Mouse (Mus musculus) neural tube, embryonic 14.5 days (tissue): Measurements from ENCODE around the gene Eif3d. TPM values are rescaled to one million over a fixed set of nuclear protein-coding genes. Genes with fewer than 3 reads are reported as not detected.

Experiments used
- ATAC-seq: fragments of 200-750 bp; cut with Nextera tagmentation; 2 replicates; pipeline ENCODE4 v1.8.0; 2017; ENCODE audit warnings: low read depth, mild to moderate bottlenecking, moderate TSS enrichment, moderate library complexity
- H3K27ac ChIP-seq: fragments of 300-500 bp; sonication (generic); 2 replicates; pipeline ENCODE4 v1.5.1; 2014; ENCODE audit warnings: low read depth, mild to moderate bottlenecking, control low read depth, low read length, moderate library complexity, mixed read lengths
- H3K27me3 ChIP-seq: fragments of 300-500 bp; sonication (generic); 2 replicates; pipeline ENCODE4 v1.6.1; 2014; ENCODE audit warnings: low read length; ENCODE audit not compliant: control insufficient read depth, insufficient read depth
- H3K36me3 ChIP-seq: fragments of 300-500 bp; sonication (generic); 2 replicates; pipeline ENCODE4 v1.6.1; 2014; ENCODE audit warnings: low read length, mixed read lengths; ENCODE audit not compliant: control insufficient read depth, insufficient read depth
- H3K4me1 ChIP-seq: fragments of 300-500 bp; sonication (generic); 2 replicates; pipeline ENCODE4 v1.6.1; 2014; ENCODE audit warnings: low read length; ENCODE audit not compliant: control insufficient read depth, insufficient read depth
- H3K4me2 ChIP-seq: fragments of 300-500 bp; sonication (generic); 2 replicates; pipeline ENCODE4 v1.6.1; 2014; ENCODE audit warnings: mild to moderate bottlenecking, low read depth, low read length, control low read depth
- H3K4me3 ChIP-seq: fragments of 300-500 bp; sonication (generic); 2 replicates; pipeline ENCODE4 v1.5.1; 2014; ENCODE audit warnings: low read depth, low read length, control low read depth, mixed read lengths
- H3K9ac ChIP-seq: fragments of 300-500 bp; sonication (generic); replicated peaks from 2 replicates; pipeline ENCODE4 v1.6.1; 2014; ENCODE audit warnings: low read depth, mild to moderate bottlenecking, control low read depth, low read length, mixed read lengths
- H3K9me3 ChIP-seq: fragments of 300-500 bp; sonication (generic); 2 replicates; pipeline ENCODE4 v1.6.1; 2016; ENCODE audit warnings: low read length; ENCODE audit not compliant: control insufficient read depth
- WGBS: fragments of 180-500 bp; shearing (Covaris S2); extraction: QIAGEN DNeasy Blood & Tissue Kit; methylation state at CpG from one replicate; pipeline ENCODE4 v1.1.7; 2014; 5-methylcytosine and 5-hydroxymethylcytosine counted together
- polyA plus RNA-seq: library from polyadenylated mRNA; unstranded; fragments of >200 nt; fragmentation: Nextera tagmentation; extraction: Ambion mirVana; gene quantifications from 2 replicates; pipeline ENCODE4 v1.2.1, GENCODE M21; 2014

The Eif3d gene
- polyA plus RNA-seq, 1 experiment from 2014 or later, result 177 TPM

DNA sequence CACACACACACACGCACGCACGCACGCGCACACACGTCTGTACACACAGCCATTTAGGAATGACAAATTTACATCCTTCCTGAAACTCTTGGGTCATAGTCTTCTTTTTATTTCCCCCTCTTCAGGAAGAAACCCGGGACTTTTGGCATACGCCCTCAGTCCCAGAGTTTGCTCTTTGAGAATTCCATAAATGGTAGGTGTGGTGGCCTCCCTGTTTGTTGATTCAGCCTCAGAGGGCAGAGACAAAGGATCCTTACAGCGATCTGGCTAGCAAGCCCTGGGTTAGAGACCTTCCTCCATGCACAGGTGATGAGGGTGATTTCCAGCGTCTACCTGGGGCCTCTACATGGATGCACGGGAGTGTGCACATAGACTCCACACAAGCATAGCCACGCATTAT, 51.2 kb downstream of the Eif3d start:
- Histone ChIP-seq H3K27me3 (no peaks in the 10 kb centered on the region), H3K36me3 (peaks cover 26% of the 10 kb centered on the region), H3K27ac (no peak overlapping the region), H3K4me1 (no peaks in the 10 kb centered on the region), H3K9me3 (no peaks in the 10 kb centered on the region), H3K4me3 (no peak overlapping the region), H3K9ac (no peak overlapping the region), H3K4me2 (no peak overlapping the region)
- no peak for ATAC-seq
- 93% methylated on average over 12 of the region's 12 CpGs for WGBS

DNA sequence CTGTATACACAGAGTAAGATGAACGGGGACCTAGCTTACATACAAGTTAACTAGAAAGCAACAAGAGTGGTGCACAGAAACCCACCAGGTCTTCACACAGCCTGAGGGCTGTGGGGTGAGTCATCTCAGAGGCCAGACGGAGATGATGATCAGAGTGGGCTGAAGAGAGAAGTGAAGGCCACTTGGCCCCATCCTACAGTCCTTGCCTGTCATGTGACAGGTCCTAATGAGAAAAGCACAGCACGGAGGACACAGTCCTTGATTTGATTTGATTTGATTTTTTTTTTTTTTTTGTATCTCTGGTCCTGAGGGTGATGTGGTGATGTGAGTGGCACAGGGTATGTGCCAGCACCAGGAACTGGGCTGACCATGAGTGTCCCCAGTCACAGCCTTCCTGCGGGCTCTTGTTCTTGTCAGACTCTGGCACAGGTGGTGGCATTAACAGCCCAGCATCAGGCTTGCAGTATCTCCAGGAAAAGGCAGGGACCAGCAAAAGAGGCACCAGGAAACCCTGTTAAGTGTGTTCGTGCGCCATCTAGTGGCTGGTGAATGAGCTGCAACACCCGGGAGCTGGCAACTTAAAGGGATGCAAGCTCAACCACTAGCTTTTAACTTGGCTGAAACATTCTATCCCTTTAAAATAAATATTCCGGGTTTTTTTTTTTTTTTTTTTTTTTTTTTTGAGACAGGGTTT, 53.6 kb downstream of the Eif3d start:
- peak; percentile 57 for ATAC-seq
- no peak overlapping the region for H3K9ac ChIP-seq

DNA sequence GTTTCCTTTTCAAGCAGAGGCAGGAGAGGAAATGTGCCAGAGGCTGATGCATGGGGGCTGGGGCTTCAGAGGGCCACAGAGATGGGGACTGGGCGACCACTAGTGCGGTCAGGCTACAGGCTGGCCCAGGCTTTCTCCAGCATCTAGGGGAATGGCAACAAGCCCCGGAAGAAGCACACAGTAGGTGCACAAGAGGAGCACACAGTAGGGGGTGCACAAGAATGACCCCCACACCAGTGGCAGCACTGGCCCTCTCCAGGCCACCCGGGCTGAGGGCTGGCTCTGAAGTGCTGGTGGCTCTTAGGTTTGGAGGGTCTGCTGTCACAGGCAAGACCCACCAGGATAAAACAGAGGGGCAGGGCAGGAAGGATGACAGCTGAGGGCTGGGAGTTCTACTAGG, 55.3 kb downstream of the Eif3d start:
- 93% methylated on average over 4 of the region's 4 CpGs for WGBS
- no peaks in the 10 kb centered on the region for H3K4me1 ChIP-seq
- no peak for ATAC-seq

More for the DNA sequence above, 53.6 kb downstream of the Eif3d start:
- Histone ChIP-seq H3K4me3 (no peak overlapping the region), H3K4me1 (no peaks in the 10 kb centered on the region), H3K36me3 (peaks cover 19% of the 10 kb centered on the region), H3K27me3 (no peaks in the 10 kb centered on the region), H3K9me3 (no peaks in the 10 kb centered on the region), H3K27ac (no peak overlapping the region), H3K4me2 (no peak overlapping the region)
- 40% methylated on average over 8 of the region's 8 CpGs for WGBS

DNA sequence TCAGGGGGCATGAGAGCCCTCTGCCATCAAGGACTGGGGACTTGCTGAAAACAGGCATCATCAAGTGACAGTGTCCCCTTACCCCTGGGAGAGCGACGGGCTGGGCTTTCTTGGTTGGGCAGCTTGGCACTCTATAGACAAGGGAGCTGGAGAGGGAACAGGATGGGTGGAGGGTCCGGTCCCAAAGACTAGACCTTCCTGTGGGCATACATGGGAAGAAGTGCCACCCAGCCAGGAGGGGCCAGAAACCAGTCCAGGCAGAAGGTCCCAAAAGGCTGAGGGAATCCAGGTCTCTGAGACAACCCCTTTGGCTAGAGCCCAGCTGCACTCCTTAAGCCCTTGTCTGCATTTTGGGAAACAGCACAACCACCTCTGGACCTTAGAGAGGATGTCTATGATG, 56.1 kb downstream of the Eif3d start:
- H3K27ac ChIP-seq, result no peak overlapping the region
- no peak overlapping the region for H3K4me2 ChIP-seq
- no peaks in the 10 kb centered on the region for H3K9me3 ChIP-seq
- no peak overlapping the region for H3K9ac ChIP-seq
- H3K4me3 ChIP-seq, result no peak overlapping the region
- H3K4me1 ChIP-seq, result no peaks in the 10 kb centered on the region
- H3K27me3 ChIP-seq, result no peaks in the 10 kb centered on the region
- ATAC-seq, result no peak
- peaks cover 19% of the 10 kb centered on the region for H3K36me3 ChIP-seq
- 94% methylated on average over 3 of the region's 3 CpGs for WGBS

More for the DNA sequence above, 55.3 kb downstream of the Eif3d start:
- Histone ChIP-seq H3K27ac (no peak overlapping the region), H3K4me3 (no peak overlapping the region), H3K9ac (no peak overlapping the region), H3K4me2 (no peak overlapping the region), H3K36me3 (peaks cover 19% of the 10 kb centered on the region), H3K27me3 (no peaks in the 10 kb centered on the region), H3K9me3 (no peaks in the 10 kb centered on the region)

DNA sequence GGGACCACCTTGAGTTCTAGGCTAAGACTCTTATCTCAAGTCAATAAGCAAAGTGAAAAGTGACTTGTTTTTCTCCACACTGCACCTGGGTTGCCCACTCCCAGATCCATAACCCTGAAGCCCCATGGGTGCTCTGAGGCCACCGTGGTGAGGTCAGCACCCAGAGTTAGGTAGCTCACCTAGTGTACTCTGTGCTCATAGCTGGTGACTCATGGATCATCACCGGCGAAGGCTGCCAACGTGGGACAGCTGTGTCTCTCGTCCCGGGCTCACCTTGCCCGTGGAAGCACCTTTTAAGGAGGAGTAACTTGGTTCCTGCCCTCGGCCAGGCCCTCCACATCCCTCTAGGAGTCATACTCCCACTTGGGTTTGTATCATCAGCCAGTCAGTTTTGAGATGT, 57.6 kb downstream of the Eif3d start:
- 89% methylated on average over 8 of the region's 8 CpGs for WGBS
- no peaks in the 10 kb centered on the region for H3K27me3 ChIP-seq
- H3K9ac ChIP-seq, result no peak overlapping the region
- no peak for ATAC-seq
- no peak overlapping the region for H3K4me3 ChIP-seq
- no peak overlapping the region for H3K4me2 ChIP-seq
- H3K27ac ChIP-seq, result no peak overlapping the region
- peaks cover 13% of the 10 kb centered on the region for H3K36me3 ChIP-seq
- no peaks in the 10 kb centered on the region for H3K9me3 ChIP-seq
- no peaks in the 10 kb centered on the region for H3K4me1 ChIP-seq

DNA sequence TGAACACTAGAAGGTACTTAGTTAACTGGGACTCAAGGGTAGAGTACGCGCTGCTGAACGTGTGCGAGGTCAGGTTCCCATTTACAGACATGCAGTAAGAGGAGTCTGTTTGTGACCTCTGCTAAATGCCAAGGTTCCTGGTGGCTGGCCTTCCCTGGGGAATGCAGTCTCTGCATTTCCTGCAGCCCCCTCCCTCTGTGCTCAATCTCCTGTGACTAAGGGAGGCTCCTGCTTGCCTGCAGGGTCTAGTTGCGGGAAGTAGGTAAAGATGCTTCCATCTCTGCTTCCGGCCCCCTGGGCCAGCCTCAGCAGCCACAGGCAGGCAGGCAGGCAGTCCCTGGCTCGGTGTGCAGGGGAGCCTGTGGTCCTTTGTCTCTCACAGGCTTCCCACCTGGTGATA, 58.0 kb downstream of the Eif3d start:
- Histone ChIP-seq H3K4me3 (no peak overlapping the region), H3K4me2 (no peak overlapping the region), H3K27ac (no peak overlapping the region), H3K27me3 (no peaks in the 10 kb centered on the region), H3K9ac (no peak overlapping the region), H3K36me3 (peaks cover 13% of the 10 kb centered on the region), H3K4me1 (no peaks in the 10 kb centered on the region), H3K9me3 (no peaks in the 10 kb centered on the region)
- WGBS, result 70% methylated on average over 7 of the region's 7 CpGs
- ATAC-seq, result no peak

DNA sequence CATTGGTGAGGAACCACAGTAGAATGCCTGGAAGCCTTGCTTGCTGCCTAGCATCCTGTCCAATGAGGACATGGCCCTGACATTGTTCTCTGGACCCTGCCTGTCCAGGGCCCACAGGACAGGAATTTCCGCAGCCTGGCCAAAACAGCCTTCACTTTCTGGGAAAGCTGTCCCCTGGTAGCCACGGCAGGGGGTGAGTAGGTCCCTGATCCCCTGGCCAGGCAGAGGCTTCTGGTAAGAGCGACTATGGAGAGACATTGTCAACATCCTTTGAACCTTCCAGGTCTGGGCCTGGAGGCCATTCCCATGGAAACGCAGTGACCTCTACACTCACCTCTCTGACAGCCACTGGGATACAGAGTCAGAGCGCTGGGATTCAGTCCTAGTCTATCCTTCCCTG, 58.6 kb downstream of the Eif3d start:
- H3K27ac ChIP-seq, result no peak overlapping the region
- WGBS, result 66% methylated on average over 5 of the region's 5 CpGs
- ATAC-seq, result no peak
- no peak overlapping the region for H3K9ac ChIP-seq
- no peaks in the 10 kb centered on the region for H3K9me3 ChIP-seq
- peaks cover 13% of the 10 kb centered on the region for H3K36me3 ChIP-seq
- no peak overlapping the region for H3K4me3 ChIP-seq
- H3K4me1 ChIP-seq, result no peaks in the 10 kb centered on the region
- H3K4me2 ChIP-seq, result no peak overlapping the region
- H3K27me3 ChIP-seq, result no peaks in the 10 kb centered on the region

DNA sequence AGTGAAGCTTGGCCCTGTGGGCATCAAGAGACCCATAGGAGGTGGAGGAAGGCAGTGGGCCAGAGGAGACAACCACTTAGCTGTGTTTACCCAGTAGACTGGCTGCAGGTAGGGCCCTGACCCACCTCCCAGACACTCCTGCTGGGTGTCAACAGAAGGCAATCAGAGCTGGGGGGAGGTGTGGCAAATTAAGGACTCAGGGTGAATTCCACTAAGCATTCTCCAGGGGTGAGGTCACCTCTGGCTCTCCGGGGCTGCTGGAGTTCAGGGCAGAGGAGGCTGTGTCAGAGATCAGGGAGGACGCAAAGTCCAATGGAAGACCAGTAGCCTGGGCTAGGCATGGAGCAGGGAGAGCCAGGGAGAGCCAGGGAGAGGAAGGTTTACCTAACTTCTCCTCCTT, 59.5 kb downstream of the Eif3d start:
- no peaks in the 10 kb centered on the region for H3K4me1 ChIP-seq
- H3K9me3 ChIP-seq, result no peaks in the 10 kb centered on the region
- H3K36me3 ChIP-seq, result peaks cover 11% of the 10 kb centered on the region
- H3K27ac ChIP-seq, result no peak overlapping the region
- no peak overlapping the region for H3K9ac ChIP-seq
- ATAC-seq, result no peak
- H3K4me2 ChIP-seq, result no peak overlapping the region
- H3K27me3 ChIP-seq, result no peaks in the 10 kb centered on the region
- WGBS, result 22% methylated on average over 2 of the region's 2 CpGs
- no peak overlapping the region for H3K4me3 ChIP-seq
